Mouse (Mus musculus): ENCODE measurements at regions not wholly inside any gene's neighbourhood (a gene's known extent, or its start where the extent isn't known, plus 50 kb on each side); places are given as distances from the start of the nearest gene placed in this dataset.
A peak's percentile ranks its signal among the peaks of the same experiment; 100 is the strongest.
"Not testable (repeated sequence)": the region's sequence is repeated elsewhere in the genome, so short reads cannot be mapped to it uniquely, and the experiment has no call there.

DNA sequence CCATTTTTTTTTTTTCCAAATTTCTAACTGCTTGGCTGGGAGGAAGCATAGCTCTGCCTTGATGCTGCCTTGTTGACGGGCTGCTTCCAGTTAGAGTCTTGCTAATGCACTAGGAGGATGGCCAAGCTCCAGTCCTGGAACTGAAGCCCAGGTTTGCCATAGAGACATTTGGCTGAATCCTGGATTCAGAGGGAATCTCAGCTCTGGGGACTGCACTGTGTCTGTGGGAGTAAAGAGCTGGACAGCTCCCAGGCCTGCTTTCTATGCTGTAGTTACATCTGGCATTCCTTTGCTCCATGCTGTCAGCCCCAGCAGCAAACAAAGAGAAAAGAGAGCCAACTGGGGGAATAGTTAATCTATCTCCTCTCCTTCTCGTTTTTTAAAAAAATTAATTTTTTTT lies 392.5 kb upstream of the Stxbp6 start:
- Histone ChIP-seq H3K27me3 (replicated peaks; ENCODE audit: insufficient read depth, low read length) (no peaks in the 10 kb centered on the region), H3K4me3 (ENCODE audit: low read depth, low read length) (no peak overlapping the region), H3K9me3 (ENCODE audit: low read length) (no peaks in the 10 kb centered on the region), H3K27ac (ENCODE audit: low read length) (no peak overlapping the region), H3K36me3 (ENCODE audit: insufficient read depth, low read length) (no peaks in the 10 kb centered on the region), H3K4me2 (replicated peaks; ENCODE audit: low read depth, low read length) (no peak overlapping the region), H3K9ac (replicated peaks; ENCODE audit: low read depth) (no peak overlapping the region), H3K4me1 (ENCODE audit: insufficient read depth, low read depth, low read length) (no peaks in the 10 kb centered on the region)
- no peak for DNase-seq (ENCODE audit: low spot score)
- ATAC-seq, result no peak
- TF ChIP-seq CTCF (IDR thresholded peaks at IDR 0.05), result no peak
- no peak for TF ChIP-seq EP300 (IDR thresholded peaks at IDR 0.05)
- WGBS, result 23% methylated on average over 2 of the region's 2 CpGs

DNA sequence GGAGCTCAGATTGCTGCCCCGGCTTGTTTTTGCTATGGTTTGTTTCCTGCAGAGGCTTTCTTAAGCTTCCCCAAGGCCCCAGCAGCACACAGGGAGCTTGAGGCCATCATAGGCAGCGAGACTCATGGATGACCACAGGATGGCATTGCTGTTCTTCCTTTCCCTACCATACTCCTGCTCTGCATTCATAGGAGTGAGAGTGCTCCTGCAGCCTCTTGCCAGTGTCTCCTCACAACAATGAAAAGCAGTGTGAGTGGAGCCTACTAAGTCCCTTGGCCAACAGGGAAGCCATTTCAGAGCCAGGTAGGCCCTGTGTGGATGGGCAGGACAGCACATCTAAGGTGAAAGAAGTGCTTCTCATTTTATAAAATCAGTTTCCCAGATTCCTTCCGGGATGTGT lies 391.6 kb upstream of the Stxbp6 start:
- H3K4me3 ChIP-seq (ENCODE audit: low read depth, low read length), result no peak overlapping the region
- H3K9me3 ChIP-seq (ENCODE audit: low read length), result no peaks in the 10 kb centered on the region
- H3K36me3 ChIP-seq (ENCODE audit: insufficient read depth, low read length), result no peaks in the 10 kb centered on the region
- no peak overlapping the region for H3K9ac ChIP-seq (replicated peaks; ENCODE audit: low read depth)
- no peak overlapping the region for H3K27ac ChIP-seq (ENCODE audit: low read length)
- TF ChIP-seq CTCF (IDR thresholded peaks at IDR 0.05) (peak; percentile 14; the same call in 1 of the 2 replicates), EP300 (IDR thresholded peaks at IDR 0.05) (no peak)
- H3K27me3 ChIP-seq (replicated peaks; ENCODE audit: insufficient read depth, low read length), result no peaks in the 10 kb centered on the region
- WGBS, result 62% methylated on average over 3 of the region's 3 CpGs
- H3K4me1 ChIP-seq (ENCODE audit: insufficient read depth, low read depth, low read length), result no peaks in the 10 kb centered on the region
- DNase-seq (ENCODE audit: low spot score) (no peak), ATAC-seq (no peak)
- no peak overlapping the region for H3K4me2 ChIP-seq (replicated peaks; ENCODE audit: low read depth, low read length)

GRCm38 (mm10) chr12:45464952-45465351 lies 390.4 kb upstream of the Stxbp6 start:
- Histone ChIP-seq H3K9ac (replicated peaks; ENCODE audit: low read depth) (no peak overlapping the region), H3K27ac (ENCODE audit: low read length) (no peak overlapping the region), H3K27me3 (replicated peaks; ENCODE audit: insufficient read depth, low read length) (no peaks in the 10 kb centered on the region), H3K4me3 (ENCODE audit: low read depth, low read length) (no peak overlapping the region), H3K4me2 (replicated peaks; ENCODE audit: low read depth, low read length) (no peak overlapping the region), H3K4me1 (ENCODE audit: insufficient read depth, low read depth, low read length) (no peaks in the 10 kb centered on the region), H3K36me3 (ENCODE audit: insufficient read depth, low read length) (no peaks in the 10 kb centered on the region), H3K9me3 (ENCODE audit: low read length) (no peaks in the 10 kb centered on the region)
- 56% methylated on average over 2 of the region's 2 CpGs for WGBS
- DNase-seq (ENCODE audit: low spot score) (no peak), ATAC-seq (no peak)
- no peak for TF ChIP-seq EP300 (IDR thresholded peaks at IDR 0.05)
- no peak for TF ChIP-seq CTCF (IDR thresholded peaks at IDR 0.05)

DNA sequence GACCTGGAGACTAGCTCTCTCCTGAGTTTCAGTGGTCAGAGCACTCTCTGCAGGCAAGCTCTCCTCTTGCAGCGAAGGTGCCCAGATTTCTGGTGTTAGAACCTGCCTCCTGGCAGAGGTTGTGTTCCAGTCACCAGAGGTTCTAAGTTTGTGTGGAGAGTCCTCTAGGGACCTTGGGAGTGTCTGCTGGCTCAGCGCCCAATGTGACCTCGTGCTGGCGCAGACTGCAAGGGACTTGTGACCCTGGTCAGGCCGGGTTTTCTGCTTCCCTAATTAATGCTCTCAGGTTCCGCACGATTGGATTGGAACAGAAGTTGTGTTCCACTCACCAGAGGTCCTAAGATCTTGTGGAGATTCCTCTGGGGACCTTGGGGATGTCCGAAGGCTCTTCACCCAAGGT lies 384.2 kb upstream of the Stxbp6 start:
- not testable (repeated sequence) for H3K9me3 ChIP-seq (ENCODE audit: low read length); DNase-seq (ENCODE audit: low spot score); H3K4me1 ChIP-seq (ENCODE audit: insufficient read depth, low read depth, low read length); H3K27ac ChIP-seq (ENCODE audit: low read length); H3K36me3 ChIP-seq (ENCODE audit: insufficient read depth, low read length); H3K9ac ChIP-seq (replicated peaks; ENCODE audit: low read depth); H3K27me3 ChIP-seq (replicated peaks; ENCODE audit: insufficient read depth, low read length); ATAC-seq; H3K4me2 ChIP-seq (replicated peaks; ENCODE audit: low read depth, low read length); H3K4me3 ChIP-seq (ENCODE audit: low read depth, low read length)
- 79% methylated on average over 8 of the region's 8 CpGs for WGBS

- Histone ChIP-seq H3K9me3 (ENCODE audit: low read length) (no peaks in the 10 kb centered on the region), H3K4me3 (ENCODE audit: low read depth, low read length) (no peak overlapping the region), H3K36me3 (ENCODE audit: insufficient read depth, low read length) (no peaks in the 10 kb centered on the region), H3K9ac (replicated peaks; ENCODE audit: low read depth) (no peak overlapping the region), H3K27ac (ENCODE audit: low read length) (no peak overlapping the region), H3K4me2 (replicated peaks; ENCODE audit: low read depth, low read length) (no peak overlapping the region), H3K4me1 (ENCODE audit: insufficient read depth, low read depth, low read length) (no peaks in the 10 kb centered on the region), H3K27me3 (replicated peaks; ENCODE audit: insufficient read depth, low read length) (no peaks in the 10 kb centered on the region)
- ATAC-seq (no peak), DNase-seq (ENCODE audit: low spot score) (peak; percentile 58)
- no peak for TF ChIP-seq EP300 (IDR thresholded peaks at IDR 0.05)
- peak; percentile 69 for TF ChIP-seq CTCF (IDR thresholded peaks at IDR 0.05)
- 58% methylated on average over 8 of the region's 8 CpGs for WGBS
These were observed 369.1 kb upstream of the Stxbp6 start for GRCm38 (mm10) chr12:45443512-45444190.

DNA sequence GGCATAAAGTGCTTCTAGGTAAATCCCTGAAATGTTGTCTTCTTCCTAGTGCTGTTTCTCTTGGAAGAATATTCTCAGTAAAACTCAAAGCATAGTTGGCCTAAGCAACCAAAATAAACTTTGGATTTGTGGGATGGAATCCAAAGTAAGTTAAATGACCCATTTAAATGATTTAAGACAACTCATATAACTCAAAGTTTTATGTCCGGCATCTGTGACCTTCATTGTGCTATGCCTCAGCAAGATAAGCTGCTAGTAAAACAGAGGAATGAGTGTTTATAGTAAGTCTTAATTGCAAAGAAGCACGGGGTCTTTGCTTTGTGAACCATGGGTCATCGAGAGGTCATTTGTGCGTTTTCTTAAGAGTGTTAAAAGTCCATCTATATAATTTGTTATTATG lies 368.0 kb upstream of the Stxbp6 start:
- 27% methylated on average over 4 of the region's 4 CpGs for WGBS
- H3K27ac ChIP-seq (ENCODE audit: low read length), result no peak overlapping the region
- DNase-seq (ENCODE audit: low spot score) (no peak), ATAC-seq (no peak)
- H3K36me3 ChIP-seq (ENCODE audit: insufficient read depth, low read length), result no peaks in the 10 kb centered on the region
- H3K4me1 ChIP-seq (ENCODE audit: insufficient read depth, low read depth, low read length), result no peaks in the 10 kb centered on the region
- no peak overlapping the region for H3K9ac ChIP-seq (replicated peaks; ENCODE audit: low read depth)
- H3K9me3 ChIP-seq (ENCODE audit: low read length), result no peaks in the 10 kb centered on the region
- H3K27me3 ChIP-seq (replicated peaks; ENCODE audit: insufficient read depth, low read length), result no peaks in the 10 kb centered on the region
- H3K4me2 ChIP-seq (replicated peaks; ENCODE audit: low read depth, low read length), result no peak overlapping the region
- H3K4me3 ChIP-seq (ENCODE audit: low read depth, low read length), result no peak overlapping the region
- TF ChIP-seq EP300 (IDR thresholded peaks at IDR 0.05) (no peak), CTCF (IDR thresholded peaks at IDR 0.05) (no peak)

- Histone ChIP-seq H3K36me3 (ENCODE audit: insufficient read depth, low read length) (no peaks in the 10 kb centered on the region), H3K27me3 (replicated peaks; ENCODE audit: insufficient read depth, low read length) (no peaks in the 10 kb centered on the region), H3K4me3 (ENCODE audit: low read depth, low read length) (no peak overlapping the region), H3K9me3 (ENCODE audit: low read length) (no peaks in the 10 kb centered on the region), H3K27ac (ENCODE audit: low read length) (no peak overlapping the region), H3K4me1 (ENCODE audit: insufficient read depth, low read depth, low read length) (no peaks in the 10 kb centered on the region), H3K9ac (replicated peaks; ENCODE audit: low read depth) (no peak overlapping the region), H3K4me2 (replicated peaks; ENCODE audit: low read depth, low read length) (no peak overlapping the region)
- WGBS, result 83% methylated on average over 2 of the region's 2 CpGs
- DNase-seq (ENCODE audit: low spot score) (no peak), ATAC-seq (no peak)
- no peak for TF ChIP-seq EP300 (IDR thresholded peaks at IDR 0.05)
- TF ChIP-seq CTCF (IDR thresholded peaks at IDR 0.05), result no peak
These were observed 365.2 kb upstream of the Stxbp6 start for GRCm38 (mm10) chr12:45439745-45440144.
